Mouse (Mus musculus) liver, embryonic 14.5 days (tissue): ENCODE measurements at regions not wholly inside any gene's neighbourhood (a gene's known extent, or its start where the extent isn't known, plus 50 kb on each side); places are given as distances from the start of the nearest gene placed in this dataset.

Experiments
- ATAC-seq: fragments of 200-750 bp; cut with Nextera tagmentation; 2 replicates; pipeline ENCODE4 v1.8.0; 2017; ENCODE audit warnings: moderate number of reproducible peaks, mild to moderate bottlenecking, moderate library complexity; ENCODE audit not compliant: insufficient read depth
- DNase-seq, 3 experiments: peaks; one replicate each; pipeline ENCODE4 v3.0.0-alpha.2; 2012 to 2013; ENCODE audit warnings: low read depth in 3 of 3, low spot score in 3 of 3
- H3K27ac ChIP-seq: fragments of 300-500 bp; sonication (generic); 2 replicates; pipeline ENCODE4 v1.5.1; 2014; ENCODE audit warnings: moderate library complexity, mild to moderate bottlenecking, control low read depth, inconsistent platforms
- H3K27me3 ChIP-seq: fragments of 300-500 bp; sonication (generic); 2 replicates; pipeline ENCODE4 v1.6.1; 2014; ENCODE audit warnings: mild to moderate bottlenecking, low read length, moderate library complexity; ENCODE audit not compliant: control insufficient read depth, insufficient read depth
- H3K36me3 ChIP-seq: fragments of 300-500 bp; sonication (generic); replicated peaks from 2 replicates; pipeline ENCODE4 v1.6.1; 2014; ENCODE audit warnings: low read depth; ENCODE audit not compliant: control insufficient read depth, insufficient read depth
- H3K4me1 ChIP-seq, 2 experiments: fragments of 200-500 bp in 1 of 2; fragments of 300-500 bp in 1 of 2; sonication (generic) in 1 of 2; replicated peaks; 2 replicates each; pipeline ENCODE4 v1.6.1; 2012 to 2014; ENCODE audit warnings: antibody characterized with exemption in 1 of 2, inconsistent platforms in 1 of 2, low read length in 1 of 2; ENCODE audit not compliant: control insufficient read depth in 2 of 2, insufficient read depth in 2 of 2
- H3K4me2 ChIP-seq: fragments of 300-500 bp; sonication (generic); 2 replicates; pipeline ENCODE4 v1.6.1; 2014; ENCODE audit warnings: low read depth, mild to moderate bottlenecking, control low read depth, moderate library complexity
- H3K4me3 ChIP-seq, 2 experiments: fragments of 200-500 bp in 1 of 2; fragments of 300-500 bp in 1 of 2; sonication (generic) in 1 of 2; 2 replicates each; pipeline ENCODE4 v1.5.1; 2012 to 2014; ENCODE audit warnings: low read depth in 2 of 2, low read length in 2 of 2, mild to moderate bottlenecking in 2 of 2, control low read depth in 1 of 2, inconsistent platforms in 1 of 2, moderate library complexity in 1 of 2; ENCODE audit not compliant: insufficient read depth in 1 of 2
- H3K9ac ChIP-seq: fragments of 300-500 bp; sonication (generic); replicated peaks from 2 replicates; pipeline ENCODE4 v1.6.1; 2014; ENCODE audit warnings: mild to moderate bottlenecking, control low read depth, moderate library complexity
- H3K9me3 ChIP-seq: fragments of 300-500 bp; sonication (generic); 2 replicates; pipeline ENCODE4 v1.6.1; 2016; ENCODE audit warnings: low read length, mixed read lengths; ENCODE audit not compliant: control insufficient read depth
- CTCF ChIP-seq: IDR thresholded peaks from 2 replicates; pipeline ENCODE4 v1.5.1; 2016; ENCODE audit warnings: antibody characterized with exemption, low read depth, control low read depth
- EP300 ChIP-seq: IDR thresholded peaks from 2 replicates; pipeline ENCODE4 v1.6.1; 2016; ENCODE audit warnings: antibody characterized with exemption, low read depth
- WGBS: fragments of 180-500 bp; shearing (Covaris S2); extraction: QIAGEN DNeasy Blood & Tissue Kit; methylation state at CpG from one replicate; pipeline ENCODE4 v1.1.7; 2014; ENCODE audit not compliant: insufficient replicate concordance; 5-methylcytosine and 5-hydroxymethylcytosine counted together

DNA sequence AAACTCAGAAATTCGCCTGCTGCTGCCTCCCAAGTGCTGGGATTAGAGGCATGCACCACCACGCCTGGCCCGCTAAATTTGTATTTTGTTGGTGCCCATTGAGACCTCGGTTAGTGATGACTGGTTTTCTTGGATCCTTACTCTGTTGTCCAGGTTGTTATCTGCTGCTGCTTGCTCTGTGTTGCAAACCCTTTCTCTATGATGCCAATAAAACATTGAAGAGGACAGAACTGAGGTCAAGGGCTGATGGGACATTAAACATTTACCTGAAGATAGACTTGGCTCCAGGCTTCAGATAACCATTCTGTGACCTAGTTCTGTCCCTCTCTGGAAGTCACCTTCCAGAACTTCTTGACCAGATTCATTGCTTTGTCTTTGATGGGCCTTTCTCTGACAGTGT, 97.5 kb upstream of the Sash1 start:
- 57% methylated on average over 4 of the region's 4 CpGs for WGBS
- H3K9me3 ChIP-seq = no peaks in the 10 kb centered on the region
- no peak overlapping the region for H3K4me2 ChIP-seq
- no peak overlapping the region for H3K27ac ChIP-seq
- DNase-seq = no peak
- H3K9ac ChIP-seq = no peak overlapping the region
- no peaks in the 10 kb centered on the region for H3K36me3 ChIP-seq
- H3K4me3 ChIP-seq = no peak overlapping the region
- TF ChIP-seq EP300 (no peak), CTCF (no peak)
- no peak for ATAC-seq
- no peaks in the 10 kb centered on the region for H3K4me1 ChIP-seq
- H3K27me3 ChIP-seq = no peaks in the 10 kb centered on the region

DNA sequence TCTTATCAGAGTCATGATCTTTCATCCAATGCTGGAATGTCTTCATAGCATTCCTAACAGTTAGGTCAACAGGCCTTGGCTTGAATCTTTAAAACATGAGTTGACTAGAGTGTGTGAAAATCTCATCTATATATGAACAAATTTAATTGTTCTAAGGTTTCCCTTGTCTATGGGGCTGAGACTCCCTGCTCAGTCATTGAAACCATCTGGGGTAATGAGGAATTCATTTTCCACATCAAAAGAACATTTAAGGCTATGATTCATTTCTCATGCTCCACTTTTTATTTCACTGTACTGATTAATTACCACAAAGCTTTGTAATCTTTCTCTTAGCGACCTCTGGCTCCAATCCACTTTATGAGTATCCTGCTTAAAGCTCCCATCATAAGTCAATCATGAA, 94.7 kb upstream of the Sash1 start:
- 65% methylated on average over 1 of the region's 1 CpGs for WGBS
- Histone ChIP-seq H3K4me2 (no peak overlapping the region), H3K9me3 (no peaks in the 10 kb centered on the region), H3K27me3 (no peaks in the 10 kb centered on the region), H3K4me3 (no peak overlapping the region), H3K4me1 (no peaks in the 10 kb centered on the region), H3K9ac (no peak overlapping the region), H3K27ac (no peak overlapping the region), H3K36me3 (no peaks in the 10 kb centered on the region)
- DNase-seq = no peak
- no peak for ATAC-seq
- TF ChIP-seq EP300 (no peak), CTCF (no peak)

DNA sequence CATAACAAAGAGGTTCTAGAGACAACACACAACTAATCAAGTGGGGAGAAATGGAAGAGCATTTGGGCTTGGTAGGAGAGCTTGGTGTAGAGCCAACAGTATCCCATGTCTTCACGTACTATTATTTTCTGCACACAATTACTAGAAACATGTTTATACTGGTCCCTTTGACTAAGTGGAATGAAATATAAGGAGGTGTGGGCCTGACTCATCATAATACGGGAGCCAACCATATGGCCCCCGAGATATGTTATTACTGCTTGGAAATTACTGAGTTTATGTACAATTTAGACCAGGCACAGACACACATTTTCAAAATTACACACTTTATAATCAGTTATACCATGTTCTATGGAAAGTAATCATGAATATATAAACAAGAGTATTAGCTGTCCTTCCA, 92.7 kb upstream of the Sash1 start:
- DNase-seq (no peak), ATAC-seq (no peak)
- no peak overlapping the region for H3K4me2 ChIP-seq
- H3K9me3 ChIP-seq = no peaks in the 10 kb centered on the region
- H3K4me1 ChIP-seq = no peaks in the 10 kb centered on the region
- H3K27me3 ChIP-seq = no peaks in the 10 kb centered on the region
- 67% methylated on average over 3 of the region's 3 CpGs for WGBS
- H3K36me3 ChIP-seq = no peaks in the 10 kb centered on the region
- TF ChIP-seq EP300 = no peak
- H3K4me3 ChIP-seq = no peak overlapping the region
- H3K9ac ChIP-seq = no peak overlapping the region
- H3K27ac ChIP-seq = no peak overlapping the region

DNA sequence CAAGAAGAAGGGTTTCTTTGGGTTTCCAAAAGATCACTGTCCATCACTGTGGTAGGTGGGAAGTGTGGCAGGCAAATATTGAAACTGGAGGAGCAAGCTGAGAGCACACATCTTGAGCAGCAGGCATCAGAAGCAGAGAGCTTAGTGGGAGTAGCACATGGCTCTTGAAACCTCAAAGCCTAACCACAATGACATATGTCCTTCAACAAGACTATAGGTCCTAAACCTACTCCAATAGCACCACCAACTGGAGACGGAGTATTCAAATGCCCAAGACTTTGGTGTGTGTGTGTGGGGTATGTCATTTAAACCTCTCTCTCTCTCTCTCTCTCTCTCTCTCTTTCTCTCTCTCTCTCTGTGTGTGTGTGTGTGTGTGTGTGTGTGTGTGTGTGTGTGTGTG, 88.1 kb upstream of the Sash1 start:
- no peaks in the 10 kb centered on the region for H3K27me3 ChIP-seq
- no peaks in the 10 kb centered on the region for H3K36me3 ChIP-seq
- H3K9ac ChIP-seq = no peak overlapping the region
- H3K9me3 ChIP-seq = no peaks in the 10 kb centered on the region
- no peak overlapping the region for H3K4me3 ChIP-seq
- 14% methylated on average over 1 of the region's 1 CpGs for WGBS
- no peaks in the 10 kb centered on the region for H3K4me1 ChIP-seq
- TF ChIP-seq EP300 = no peak
- TF ChIP-seq CTCF = peak; percentile 33
- no peak overlapping the region for H3K4me2 ChIP-seq
- ATAC-seq (no peak), DNase-seq (peak in 2 of 3 experiments; percentile 1 to 6)
- H3K27ac ChIP-seq = no peak overlapping the region

DNA sequence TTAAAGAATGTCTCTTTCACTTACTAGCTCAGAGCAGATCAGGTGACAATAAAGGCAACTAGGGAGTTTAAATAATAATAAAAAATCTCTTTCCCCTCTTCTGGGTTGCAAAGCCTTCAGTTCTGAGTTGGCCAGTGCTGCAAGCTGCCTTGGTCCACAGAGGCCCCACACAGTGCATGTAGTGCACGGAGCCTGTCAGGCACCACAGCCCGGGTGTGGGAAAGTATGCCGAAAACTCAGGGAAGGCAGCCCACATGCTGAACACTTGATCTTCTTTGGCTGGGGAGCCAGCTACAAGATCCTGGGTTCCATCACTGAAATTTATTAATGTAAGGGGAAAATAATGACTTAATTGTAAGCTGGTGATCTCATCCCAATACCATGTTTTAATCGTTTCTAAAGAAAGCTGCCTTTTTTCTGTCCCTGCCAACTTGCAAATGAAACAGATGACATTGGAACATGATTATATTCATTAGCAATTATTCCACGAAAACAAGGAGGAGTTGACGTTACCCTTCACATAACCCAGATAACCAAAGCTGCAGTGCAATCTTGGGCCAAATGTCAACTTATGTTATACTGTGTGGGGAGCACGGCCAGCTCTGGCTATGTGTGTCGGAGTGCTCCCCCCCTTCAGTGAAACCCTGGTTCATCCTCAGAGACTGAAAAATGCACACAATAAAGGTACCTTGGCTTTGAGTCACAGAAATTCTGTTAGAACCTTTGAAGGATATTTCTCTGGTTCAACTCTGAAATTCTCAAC, 87.1 kb upstream of the Sash1 start:
- Histone ChIP-seq H3K36me3 (no peaks in the 10 kb centered on the region), H3K27me3 (no peaks in the 10 kb centered on the region), H3K4me1 (0 out of 4 replicates have a peak, but pooled peaks cover 0 to 4% of the 10 kb centered on the region in 2 experiments), H3K4me3 (no peak overlapping the region), H3K4me2 (no peak overlapping the region), H3K27ac (no peak overlapping the region), H3K9ac (no peak overlapping the region), H3K9me3 (no peaks in the 10 kb centered on the region)
- WGBS = 64% methylated on average over 8 of the region's 8 CpGs
- no peak for TF ChIP-seq CTCF
- no peak for TF ChIP-seq EP300
- DNase-seq (no peak), ATAC-seq (no peak)
